Mouse (Mus musculus): Measurements from ENCODE around the gene Filip1. TPM values are rescaled to one million over a fixed set of nuclear protein-coding genes. Genes with fewer than 3 reads are reported as not detected.

Gene Filip1
- polyA plus RNA-seq, 1 experiment = 0.01 TPM

GRCm38 (mm10) chr9:79766991-79767545, 245.6 kb downstream of the Filip1 start:
- Histone ChIP-seq H3K4me3 (ENCODE audit: insufficient read depth, poor library complexity, severe bottlenecking) (no peak overlapping the region), H3K36me3 (ENCODE audit: control insufficient read depth, insufficient read depth) (peaks cover 13% of the 10 kb centered on the region), H3K79me2 (ENCODE audit: control insufficient read depth, insufficient read depth) (no peaks in the 10 kb centered on the region), H3ac (ENCODE audit: control insufficient read depth, insufficient read length, low read depth) (no peak overlapping the region), H3K27me3 (ENCODE audit: control insufficient read depth, insufficient read depth, insufficient read length) (no peaks in the 10 kb centered on the region), H3K79me3 (ENCODE audit: low read depth) (no peaks in the 10 kb centered on the region)
- TF ChIP-seq MYOG (IDR thresholded peaks at IDR 0.05; ENCODE audit: control insufficient read depth, extremely low read depth, insufficient read length) = no peak
- TF ChIP-seq CTCF (IDR thresholded peaks at IDR 0.05; ENCODE audit: control insufficient read depth, insufficient read depth, insufficient read length) = no peak
- TF ChIP-seq CEBPB (IDR thresholded peaks at IDR 0.05; ENCODE audit: low read depth) = no peak
- no peak for TF ChIP-seq USF1 (IDR thresholded peaks at IDR 0.05; ENCODE audit: low read depth)
- no peak for TF ChIP-seq MAX (IDR thresholded peaks at IDR 0.05)
- no peak for TF ChIP-seq FOSL1 (IDR thresholded peaks at IDR 0.05; ENCODE audit: insufficient read depth, low read length, poor library complexity, severe bottlenecking)
- TF ChIP-seq MYOD1 (IDR thresholded peaks at IDR 0.05; ENCODE audit: control insufficient read depth, insufficient read length, low read depth) = no peak

- TF ChIP-seq CTCF (IDR thresholded peaks at IDR 0.05; ENCODE audit: control insufficient read depth, insufficient read depth, insufficient read length) = no peak
- TF ChIP-seq MYOG (IDR thresholded peaks at IDR 0.05; ENCODE audit: control insufficient read depth, extremely low read depth, insufficient read length) = no peak
- TF ChIP-seq FOSL1 (IDR thresholded peaks at IDR 0.05; ENCODE audit: insufficient read depth, low read length, poor library complexity, severe bottlenecking) = no peak
- no peak for TF ChIP-seq MYOD1 (IDR thresholded peaks at IDR 0.05; ENCODE audit: control insufficient read depth, insufficient read length, low read depth)
- no peak for TF ChIP-seq CEBPB (IDR thresholded peaks at IDR 0.05; ENCODE audit: low read depth)
- TF ChIP-seq MAX (IDR thresholded peaks at IDR 0.05) = no peak
- no peak for TF ChIP-seq USF1 (IDR thresholded peaks at IDR 0.05; ENCODE audit: low read depth)
- no peaks in the 10 kb centered on the region for H3K79me3 ChIP-seq (ENCODE audit: low read depth)
- no peaks in the 10 kb centered on the region for H3K36me3 ChIP-seq (ENCODE audit: control insufficient read depth, insufficient read depth)
- no peak overlapping the region for H3K4me3 ChIP-seq (ENCODE audit: insufficient read depth, poor library complexity, severe bottlenecking)
- no peak overlapping the region for H3ac ChIP-seq (ENCODE audit: control insufficient read depth, insufficient read length, low read depth)
- no peaks in the 10 kb centered on the region for H3K27me3 ChIP-seq (ENCODE audit: control insufficient read depth, insufficient read depth, insufficient read length)
- H3K79me2 ChIP-seq (ENCODE audit: control insufficient read depth, insufficient read depth) = no peaks in the 10 kb centered on the region
These were observed 247.3 kb downstream of the Filip1 start for GRCm38 (mm10) chr9:79765329-79765728.

Other genes with a start within 250 kb of the Filip1 start
- gene Tmem30a, start 219.3 kb downstream of the Filip1 start, polyA plus RNA-seq (2012; fragmentation: generic; extraction: Trizol) = 18.4 TPM
- 15.5 TPM for gene Senp6, start 54.1 kb upstream of the Filip1 start, polyA plus RNA-seq (2012; fragmentation: generic; extraction: Trizol)
- 1.3 TPM for gene Myo6, start 152.2 kb upstream of the Filip1 start, polyA plus RNA-seq (2012; fragmentation: generic; extraction: Trizol)

Measured in C2C12 (cell line).